Mouse (Mus musculus) heart, adult 9 months (tissue): ENCODE measurements around the gene Il17rb.

ENCODE experiments used
- DNase-seq, 2 experiments: peaks; one replicate each; pipeline ENCODE4 v3.0.0; 2022; ENCODE audit warnings: low spot score in 2 of 2

Gene Il17rb

DNA sequence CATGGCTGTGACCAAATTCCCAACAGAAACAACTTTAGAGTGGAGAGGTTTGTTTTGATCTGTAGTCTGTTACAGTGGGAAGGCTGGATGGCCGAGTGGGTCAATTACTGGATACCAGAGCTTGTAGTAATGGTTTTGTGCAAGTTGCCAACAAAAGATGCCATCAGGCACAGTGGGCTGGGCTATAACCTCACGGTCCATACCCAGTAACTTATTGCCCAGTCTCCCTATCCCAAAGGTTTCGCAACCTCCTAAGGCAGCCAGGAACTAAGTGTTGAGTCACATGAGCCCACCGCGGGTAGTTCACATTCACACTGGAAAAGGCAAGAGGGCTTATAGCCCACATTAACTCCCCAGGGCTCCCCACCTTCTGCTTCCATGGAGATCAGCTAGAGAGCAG lies 8.0 kb upstream of the Il17rb start:
- DNase-seq, result no peak

DNA sequence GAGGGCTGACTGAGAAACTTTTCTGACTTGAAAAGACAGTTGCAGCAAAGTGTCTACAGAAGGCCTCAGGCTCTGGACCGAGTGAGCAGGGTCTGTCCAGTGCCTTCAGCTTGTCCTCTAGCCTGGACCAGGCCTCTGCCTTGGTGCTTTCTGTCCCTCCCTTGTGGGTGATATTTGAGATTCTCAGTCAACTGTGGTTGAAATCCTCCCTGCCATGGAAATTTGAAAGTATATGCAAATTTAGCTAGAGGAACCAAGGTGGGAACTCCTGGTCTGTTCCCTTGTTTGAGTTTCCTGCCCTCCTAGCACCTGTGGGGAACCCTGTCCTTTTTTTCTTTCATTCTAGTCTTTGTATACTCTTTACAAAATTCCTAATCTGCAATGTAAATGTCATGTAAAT lies 6.3 kb upstream of the Il17rb start:
- no peak for DNase-seq

DNA sequence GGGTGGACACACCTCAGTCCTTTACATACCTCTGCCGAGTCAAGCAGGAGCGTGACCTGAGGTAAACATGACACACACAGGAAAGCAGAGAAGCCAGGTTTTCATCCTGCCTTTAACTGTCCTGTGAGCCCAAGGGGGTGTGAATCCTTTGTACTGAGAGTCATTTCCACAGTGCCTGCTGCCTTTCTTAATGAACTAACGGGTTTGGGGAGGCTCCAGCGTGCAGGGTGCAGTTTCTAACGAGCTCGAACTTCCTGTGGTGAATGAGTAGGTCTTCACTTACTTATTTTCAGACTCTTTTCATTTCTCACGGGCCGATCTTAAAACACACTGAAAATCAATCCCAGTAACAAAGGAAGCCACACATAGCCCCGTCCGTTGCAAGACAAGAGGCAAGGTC lies 5.8 kb upstream of the Il17rb start:
- no peak for DNase-seq

DNA sequence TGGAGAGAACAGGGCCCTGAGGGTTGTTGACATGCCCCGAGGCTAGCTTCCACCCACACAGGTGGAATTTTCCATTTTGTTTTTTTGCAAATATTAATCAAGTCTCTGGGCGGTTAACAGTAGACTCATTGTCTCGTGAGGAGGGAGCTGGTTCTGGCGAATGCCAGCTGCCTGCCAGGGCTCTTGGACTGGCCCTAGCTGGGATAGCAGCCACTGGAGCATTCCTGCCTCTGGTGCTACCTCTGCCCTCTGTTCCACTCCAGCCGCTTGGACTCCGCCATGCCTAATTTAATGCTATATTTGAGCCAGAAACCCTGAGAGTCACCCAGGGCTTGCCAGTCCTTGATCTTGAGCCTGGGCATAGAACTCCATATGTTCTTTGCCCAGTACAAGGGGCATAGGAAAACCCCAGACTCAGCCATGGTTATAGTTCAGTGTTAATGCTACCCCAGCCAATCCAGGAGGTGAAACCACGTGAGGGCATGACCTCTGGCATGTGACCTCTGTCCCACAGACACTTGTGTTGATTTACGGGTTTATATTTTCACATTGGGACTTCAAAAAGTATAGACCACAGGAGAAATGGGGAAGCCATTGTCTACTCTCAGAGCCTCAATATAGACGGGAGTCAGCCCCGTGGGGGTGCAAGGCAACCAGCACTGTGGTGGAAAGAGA lies 3.3 kb upstream of the Il17rb start:
- no peak for DNase-seq

DNA sequence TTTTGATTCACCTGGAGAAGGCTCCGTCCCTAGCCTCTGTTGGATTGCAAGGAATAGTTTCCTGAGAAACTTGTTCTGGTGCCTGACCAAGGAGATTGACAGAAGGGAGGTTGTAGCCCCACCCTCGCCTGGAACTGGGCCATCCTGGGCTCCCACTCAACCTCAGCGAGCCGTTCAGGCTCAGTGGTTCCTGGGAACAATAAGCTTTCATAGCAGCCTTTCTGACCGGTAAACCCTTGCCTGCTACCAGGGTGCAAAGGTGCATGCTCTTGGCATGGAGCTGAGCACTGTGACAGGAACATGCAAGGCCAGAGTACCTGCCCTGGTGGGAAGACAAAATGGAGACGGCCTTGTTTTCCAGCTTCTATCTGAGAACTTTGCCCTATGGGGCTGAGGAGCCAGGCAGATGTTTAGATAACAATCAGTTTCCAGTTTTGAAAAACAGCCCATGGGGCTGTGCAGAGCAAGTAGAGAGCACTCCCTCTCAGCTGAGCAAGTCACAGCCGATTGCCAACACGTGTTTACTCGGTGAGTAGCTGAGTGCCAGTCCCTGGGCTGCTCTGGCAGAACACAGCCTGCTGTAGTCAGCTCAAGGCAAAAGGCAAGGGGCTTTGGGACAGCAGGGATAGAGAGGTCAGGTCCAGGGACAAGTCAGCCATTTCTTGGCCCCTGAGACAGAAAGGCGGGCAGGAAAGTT lies 1.3 kb upstream of the Il17rb start:
- DNase-seq, result peak; percentile 34 to 43

DNA sequence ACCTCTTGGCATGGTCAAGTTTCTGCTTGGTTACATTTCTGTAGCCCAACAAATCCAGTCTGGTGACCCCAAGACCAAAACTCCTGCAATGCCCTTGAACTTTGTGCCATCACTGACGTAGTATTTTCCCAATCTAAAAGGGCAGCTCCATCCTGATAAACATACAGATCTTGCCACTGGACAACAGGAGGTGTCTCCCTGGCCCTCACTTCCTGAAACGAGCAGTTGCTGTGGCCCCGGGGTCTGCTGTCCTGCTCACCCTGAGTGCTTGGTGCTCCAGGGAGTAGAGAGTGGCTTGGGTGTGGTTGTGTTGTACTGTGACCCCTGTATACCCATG lies 9.3 kb downstream of the Il17rb start:
- no peak for DNase-seq

DNA sequence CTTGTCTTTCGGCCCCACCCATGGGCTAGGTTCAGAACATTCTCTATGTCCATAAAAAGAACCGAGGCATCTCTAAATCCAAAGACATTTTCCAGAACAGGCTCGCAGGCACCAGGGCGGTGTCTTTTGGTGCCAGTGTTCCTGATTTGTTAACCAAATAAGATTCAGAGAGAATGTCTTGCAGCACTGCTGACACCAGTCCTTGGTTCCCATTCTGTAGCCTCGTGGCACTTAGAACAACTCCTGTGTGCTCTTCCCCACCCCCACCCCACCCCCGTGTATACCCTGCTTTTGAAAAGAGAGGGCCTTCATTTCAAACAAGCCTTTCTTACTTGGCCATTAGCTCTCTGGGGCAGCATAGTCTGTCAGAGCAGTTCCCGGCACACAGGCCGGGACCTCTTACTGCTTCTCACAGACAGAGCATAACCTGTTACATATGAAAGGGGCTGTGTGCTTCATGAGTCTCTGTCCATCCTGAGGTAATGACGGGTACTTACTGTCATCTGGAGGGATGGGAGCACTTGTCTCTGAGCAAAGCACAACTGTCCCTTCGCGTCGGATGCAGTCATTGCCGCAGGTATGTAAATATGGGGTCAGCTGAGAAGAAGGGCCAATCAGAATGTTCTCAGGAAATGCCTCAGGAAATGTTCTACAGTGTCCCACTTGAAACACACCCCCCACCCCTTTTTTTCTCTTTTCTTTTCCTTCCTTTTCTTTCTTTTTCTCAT lies 9.8 kb downstream of the Il17rb start:
- no peak for DNase-seq

DNA sequence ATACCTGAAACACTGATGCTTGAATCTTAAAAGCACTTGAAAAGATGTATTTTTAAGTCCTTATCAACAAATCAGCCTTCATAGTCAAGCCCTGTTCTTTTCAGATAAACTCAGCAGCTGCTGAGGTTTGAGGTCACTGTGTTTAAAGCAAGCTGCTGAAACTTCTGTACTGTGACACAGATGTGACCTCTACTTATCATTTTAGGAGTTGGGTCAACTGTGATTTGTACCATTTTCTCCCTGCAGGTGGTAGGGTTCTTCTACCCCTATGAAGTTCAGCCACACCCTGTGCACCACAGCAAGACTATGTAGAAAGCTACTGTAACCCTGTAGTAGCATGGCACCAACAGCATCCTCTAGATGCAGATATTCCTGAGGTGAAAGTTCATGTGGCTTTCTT lies 11.4 kb downstream of the Il17rb start:
- no peak for DNase-seq

DNA sequence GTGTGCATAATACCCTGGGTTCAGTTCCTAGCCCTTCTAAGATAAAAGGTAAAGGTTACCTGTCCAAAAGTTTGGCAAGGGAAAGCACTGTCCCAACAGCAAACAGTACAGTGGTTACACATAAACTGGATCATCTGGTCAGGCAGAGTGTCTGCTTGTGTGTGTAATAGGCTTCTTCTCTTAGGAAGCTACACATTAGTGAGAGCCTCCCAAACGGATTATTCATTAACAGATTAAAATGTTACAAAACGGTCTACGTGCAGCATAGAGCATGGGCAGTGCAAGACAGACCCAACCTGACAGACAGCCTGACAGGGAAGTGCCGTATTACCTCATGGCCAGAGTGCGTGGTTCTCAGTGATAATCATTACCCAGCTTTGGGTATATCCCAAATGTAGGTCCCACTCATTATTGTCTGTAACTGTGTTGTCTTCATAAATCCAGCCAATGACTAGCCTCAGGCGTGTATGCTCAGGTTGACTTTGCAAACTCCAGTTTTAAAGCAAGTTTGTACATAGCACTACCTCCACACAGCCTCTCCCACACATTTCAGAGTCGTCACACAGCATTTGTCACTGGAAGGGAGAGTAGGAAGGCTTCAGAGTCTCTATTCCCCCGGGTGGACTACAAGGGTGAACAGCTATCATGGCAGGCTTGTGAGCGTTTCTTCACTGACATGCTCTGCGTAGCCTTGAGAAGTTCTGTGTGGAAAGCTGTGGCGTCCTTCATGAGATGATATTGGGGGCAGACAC lies 12.5 kb downstream of the Il17rb start:
- DNase-seq, result no peak

DNA sequence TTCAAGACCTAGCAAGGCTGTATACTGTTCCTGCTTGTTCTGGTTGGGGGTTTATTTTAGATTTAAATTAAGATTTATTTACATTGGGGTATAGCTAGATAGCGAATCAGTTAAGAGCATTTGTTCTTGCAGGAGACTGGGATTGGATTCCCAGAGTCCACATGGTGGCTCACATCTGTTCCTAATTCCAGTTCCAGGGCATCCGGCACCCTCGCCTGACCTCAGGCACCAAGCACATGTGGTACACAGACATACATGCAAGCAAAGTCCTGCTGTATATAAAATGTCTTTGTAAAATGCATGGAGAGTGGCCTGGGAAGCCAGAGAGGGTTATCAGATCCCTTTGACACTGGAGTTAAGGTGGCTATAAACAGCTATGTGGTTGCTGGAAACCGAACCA lies 13.7 kb downstream of the Il17rb start:
- no peak for DNase-seq

DNA sequence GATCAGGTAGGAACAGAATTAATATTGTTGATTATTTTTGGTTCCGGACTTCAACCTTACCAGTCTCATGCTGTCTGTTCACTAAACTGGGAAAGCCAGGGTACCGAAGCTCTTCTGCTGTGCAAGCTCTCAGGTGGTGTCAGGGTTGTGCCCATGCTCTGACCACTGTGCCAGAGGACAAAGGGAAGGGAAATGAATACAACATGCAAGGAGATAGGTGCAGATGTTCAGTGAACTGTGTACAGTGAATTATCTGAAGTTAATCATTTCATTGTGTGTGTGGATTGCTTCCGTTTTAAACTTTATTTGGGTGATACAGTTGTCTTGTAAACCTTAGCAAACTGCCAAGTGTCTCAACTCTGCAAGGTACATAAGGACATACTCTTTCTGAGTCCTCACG lies 20.4 kb downstream of the Il17rb start:
- no peak for DNase-seq

DNA sequence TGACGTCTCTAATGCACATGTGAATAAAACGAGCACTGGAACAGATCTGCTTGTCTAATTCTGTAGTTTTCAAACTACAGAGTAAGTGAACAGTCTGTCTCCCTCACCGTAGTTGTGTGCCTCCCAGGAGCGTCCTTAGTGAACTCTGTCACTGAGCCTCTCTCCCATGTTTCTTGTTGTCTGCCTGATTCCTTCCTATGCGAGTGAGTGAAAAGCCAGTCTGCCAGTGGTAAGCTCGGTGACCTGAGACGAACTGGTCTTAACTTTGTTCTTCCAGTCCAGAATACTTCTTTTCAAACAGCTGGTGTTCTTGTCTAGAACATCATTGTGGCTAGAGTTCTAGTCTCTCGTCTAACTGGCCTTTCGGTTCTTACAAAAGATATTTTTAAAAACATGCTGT lies 21.0 kb downstream of the Il17rb start:
- no peak for DNase-seq

DNA sequence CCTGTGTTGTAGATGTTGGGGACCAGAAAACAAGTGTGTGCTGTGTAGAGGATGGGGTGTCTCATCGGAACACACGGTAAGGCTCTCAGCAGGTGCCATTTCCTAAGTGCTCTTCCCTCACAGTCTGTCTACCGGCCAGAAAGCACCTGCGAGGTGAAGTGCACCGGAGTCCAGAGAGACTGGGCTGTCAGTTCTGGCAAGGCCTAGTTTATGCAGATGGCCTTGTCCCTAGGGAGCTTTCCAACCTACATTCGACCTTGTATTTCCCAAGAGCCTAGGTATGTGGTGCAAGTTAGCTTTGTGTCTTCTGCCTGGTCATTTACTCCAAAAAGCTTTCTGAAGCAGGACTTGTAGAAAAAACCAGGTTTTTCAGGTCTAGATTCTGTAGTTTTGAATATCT lies 21.4 kb downstream of the Il17rb start:
- no peak for DNase-seq

DNA sequence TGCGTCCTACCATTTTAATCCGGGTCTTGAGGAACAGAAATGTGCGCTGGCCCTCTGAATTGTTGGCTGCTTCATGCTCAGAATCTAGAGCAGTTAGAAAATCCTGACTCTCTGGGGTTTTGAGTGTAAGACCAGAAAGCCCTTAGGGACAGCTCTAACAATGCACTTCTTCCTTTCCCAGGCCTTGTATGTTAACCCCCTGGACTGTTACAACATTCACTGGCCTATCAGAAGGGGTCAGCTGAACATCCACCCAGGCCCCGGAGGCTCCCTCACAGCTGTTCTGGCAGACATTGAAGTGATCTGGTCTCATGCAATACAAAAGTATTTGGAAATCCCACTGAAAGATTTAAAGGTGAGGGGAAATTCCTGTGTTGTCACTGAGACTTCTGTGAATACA lies 22.6 kb downstream of the Il17rb start:
- peak in 1 of 2 experiments; percentile 58 for DNase-seq

DNA sequence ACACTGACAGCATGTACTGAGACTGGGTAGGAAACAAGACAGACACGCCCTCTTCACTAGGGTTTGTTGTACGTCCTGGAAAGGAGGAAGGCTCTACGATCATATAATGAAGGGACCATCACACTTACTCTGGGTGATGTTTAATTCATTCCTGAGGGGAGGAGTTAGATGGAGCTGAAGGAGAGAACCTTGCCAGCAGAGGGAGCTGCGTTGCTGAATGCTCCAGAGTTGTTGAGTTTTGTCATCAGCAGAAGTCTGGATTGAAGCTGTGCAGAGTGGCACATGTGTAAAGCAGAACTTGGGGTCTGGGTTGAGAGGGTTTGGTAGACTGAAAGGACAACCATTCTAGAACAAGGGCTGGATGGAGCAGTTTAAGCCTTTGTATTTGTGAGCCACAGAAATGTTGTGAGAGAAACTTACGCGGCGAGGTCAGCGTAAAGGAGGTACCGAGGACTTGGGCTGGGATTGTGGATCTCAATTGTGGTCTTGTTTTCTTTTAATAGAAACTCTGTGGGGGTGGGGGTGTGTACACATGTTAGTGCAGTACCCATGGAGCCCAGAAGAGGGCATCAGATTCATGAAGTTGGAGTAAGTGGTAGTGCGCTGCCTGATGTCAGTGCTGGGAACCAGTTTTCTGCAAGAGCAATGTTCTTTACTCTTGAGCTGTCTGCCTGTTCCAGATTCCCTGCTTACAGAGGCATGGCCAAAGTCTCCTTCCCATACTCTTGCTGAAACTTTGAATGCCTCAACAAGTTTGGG lies 28.1 kb downstream of the Il17rb start:
- DNase-seq, result no peak

DNA sequence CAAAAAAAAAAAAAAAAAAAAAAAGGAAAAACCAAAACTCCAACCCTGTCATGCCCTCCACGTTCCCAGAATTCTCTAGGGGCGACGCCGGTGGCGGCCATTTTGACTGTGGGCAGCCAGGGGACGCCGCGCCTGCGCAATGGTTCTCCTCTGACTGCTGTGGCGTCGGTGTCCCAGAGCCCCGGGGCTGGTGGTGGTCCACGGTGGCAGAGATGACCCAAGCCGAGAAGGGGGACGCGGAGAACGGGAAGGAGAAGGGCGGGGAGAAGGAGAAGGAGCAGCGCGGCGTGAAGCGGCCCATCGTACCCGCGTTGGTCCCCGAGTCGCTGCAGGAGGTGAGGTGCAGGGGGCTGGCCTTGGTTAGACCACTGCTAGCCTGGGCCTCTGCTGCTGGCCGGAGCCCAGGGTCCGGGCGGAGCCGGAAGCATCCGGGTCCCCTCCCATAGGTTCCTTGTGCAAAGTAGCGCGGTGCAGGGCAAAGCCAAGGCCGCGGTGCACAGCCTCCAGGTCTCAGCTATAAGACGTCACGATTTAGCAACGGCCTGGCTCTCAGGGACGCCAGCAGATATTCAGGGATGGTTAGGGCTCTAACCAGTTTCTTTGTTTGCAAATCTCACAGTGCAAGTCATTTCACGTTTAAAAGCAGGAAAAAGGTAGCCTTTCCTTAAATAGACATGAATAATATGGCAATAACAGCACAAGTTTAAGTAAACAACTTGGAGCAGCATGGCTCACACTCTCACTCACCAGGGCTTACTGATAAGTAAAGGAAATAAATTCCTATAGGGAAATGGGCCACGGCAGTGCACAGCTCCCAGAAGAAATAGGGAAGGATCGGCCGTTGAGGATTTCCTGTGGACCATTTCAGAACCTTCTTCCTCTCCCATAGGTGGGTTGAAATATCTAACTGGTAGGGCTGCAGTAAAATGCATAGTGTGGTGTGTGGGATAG lies 30.2 kb downstream of the Il17rb start, which contains the start of gene Actr8:
Gene Actr8, plus strand, starts transcription at position 84 of the 951 bp plus-strand sequence.
- DNase-seq, result peak; percentile 92 to 94

DNA sequence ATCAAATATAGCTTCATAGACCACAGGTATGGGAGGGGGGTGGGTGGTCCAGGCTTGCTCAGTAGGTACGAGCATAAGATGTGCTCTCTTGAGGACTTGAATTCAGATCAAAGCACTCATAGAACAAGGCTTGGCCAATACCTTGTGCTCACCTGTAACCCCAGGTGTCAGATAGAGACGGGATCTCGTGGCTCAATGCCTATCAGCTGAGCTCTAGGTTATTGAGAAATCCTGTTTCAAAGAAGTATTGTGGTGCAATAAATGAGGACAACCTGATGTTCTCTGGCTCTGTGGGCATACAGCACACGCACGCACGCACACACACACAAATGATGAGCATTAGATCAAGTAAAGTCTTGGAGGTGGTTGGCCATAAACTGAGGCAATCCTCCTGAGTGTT lies 31.8 kb downstream of the Il17rb start:
- no peak for DNase-seq

DNA sequence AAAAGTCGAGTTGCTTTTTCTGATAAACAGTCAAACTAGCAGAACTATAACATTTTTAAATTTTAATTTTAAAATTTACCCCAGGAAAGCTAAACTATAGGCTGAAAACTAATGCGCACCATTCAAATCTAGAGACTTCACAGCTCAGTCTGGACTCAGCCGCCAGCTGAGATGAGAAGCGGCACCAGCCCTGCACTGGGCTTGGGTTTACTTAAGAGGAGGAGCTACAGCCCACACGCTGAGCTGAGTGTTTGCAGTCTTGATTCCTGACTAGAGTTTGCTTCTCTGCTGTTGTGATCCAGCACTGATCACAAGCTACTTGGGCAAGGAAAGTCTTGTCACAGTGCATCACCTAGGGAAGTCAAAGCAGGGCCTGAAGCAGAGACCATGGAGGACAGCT lies 36.7 kb downstream of the Il17rb start:
- no peak for DNase-seq

DNA sequence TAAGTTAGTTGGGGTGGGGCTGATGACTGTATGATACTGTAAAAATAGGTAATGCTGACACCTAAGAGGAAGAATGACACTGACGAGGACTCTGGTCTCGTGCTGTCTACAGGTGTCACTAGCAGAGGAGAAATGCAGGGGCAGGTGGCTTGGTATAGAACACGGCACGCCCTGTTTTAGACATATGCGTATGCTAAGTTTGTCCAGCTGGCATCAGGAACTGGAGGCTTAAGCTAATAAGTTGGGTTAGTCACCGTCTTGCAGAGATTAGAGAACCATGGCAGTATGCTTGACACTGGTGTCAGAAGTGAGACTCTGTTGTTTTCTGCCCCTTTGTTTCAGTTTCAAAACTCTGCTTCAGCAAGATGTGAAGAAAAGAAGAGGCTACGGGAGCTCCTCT lies 37.2 kb downstream of the Il17rb start:
- DNase-seq, result no peak

DNA sequence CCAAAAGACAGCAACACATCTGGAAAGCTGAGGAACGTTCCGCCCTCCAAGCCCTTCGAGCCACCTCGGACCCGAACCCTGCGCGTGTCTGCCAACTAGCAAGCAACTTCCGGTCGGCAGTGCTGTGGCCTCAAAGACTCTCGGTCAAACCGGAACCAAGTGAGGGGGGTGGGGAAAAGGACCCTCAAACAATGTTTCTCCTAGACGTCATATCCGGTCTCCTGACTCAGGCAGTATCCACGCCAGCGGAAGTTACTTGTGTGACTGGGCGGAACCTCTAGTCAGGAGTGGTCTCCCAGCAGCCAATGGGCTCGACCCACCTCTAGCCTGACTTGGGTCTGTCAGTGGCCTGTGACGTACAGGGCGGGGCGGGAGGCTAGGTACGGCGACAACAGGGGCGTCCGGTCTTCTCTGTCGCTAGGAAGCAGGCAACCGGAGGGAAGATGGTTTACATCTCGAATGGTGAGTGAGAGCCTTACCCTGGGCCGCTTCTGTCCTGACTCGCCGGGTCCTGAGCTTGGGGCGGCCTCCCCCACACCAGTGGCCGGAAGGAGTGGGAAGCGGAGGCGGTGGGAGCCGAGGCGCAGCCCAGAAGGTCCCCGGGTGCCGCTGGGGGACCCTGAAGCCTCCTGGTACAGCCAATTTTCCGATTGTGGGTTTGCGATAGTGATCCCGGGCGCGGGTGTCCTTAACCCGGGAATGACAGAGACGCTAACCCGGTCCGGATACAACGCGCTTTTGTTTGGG lies 40.4 kb downstream of the Il17rb start, which contains the start of gene Selenok:
Gene Selenok, plus strand, starts transcription at position 234 of the 747 bp plus-strand sequence.
- peak; percentile 99 for DNase-seq
